Mouse (Mus musculus) kidney, adult 2 months (tissue): Measurements from ENCODE around the gene Gm7929. TPM values are rescaled to one million over a fixed set of nuclear protein-coding genes. Genes with fewer than 3 reads are reported as not detected.
A peak's percentile ranks its signal among the peaks of the same experiment; 100 is the strongest.
"Not testable (repeated sequence)": the region's sequence is repeated elsewhere in the genome, so short reads cannot be mapped to it uniquely, and the experiment has no call there.

Experiments used
- DNase-seq: peaks from one replicate; pipeline ENCODE4 v3.0.0; 2021
- H3K27ac ChIP-seq: fragments of 200-500 bp; 2 replicates; pipeline ENCODE4 v1.5.1; 2012; ENCODE audit warnings: low read depth, low read length, control low read depth, inconsistent platforms; ENCODE audit not compliant: insufficient read depth
- H3K27me3 ChIP-seq: fragments of 200-500 bp; replicated peaks from 2 replicates; pipeline ENCODE4 v1.6.1; 2012; ENCODE audit warnings: mild to moderate bottlenecking, moderate library complexity, low read length, inconsistent platforms; ENCODE audit not compliant: control insufficient read depth, insufficient read depth
- H3K36me3 ChIP-seq: fragments of 200-500 bp; 2 replicates; pipeline ENCODE4 v1.6.1; 2012; ENCODE audit warnings: mild to moderate bottlenecking, moderate library complexity, low read length, inconsistent platforms; ENCODE audit not compliant: control insufficient read depth, insufficient read depth
- H3K4me1 ChIP-seq: fragments of 200-500 bp; 2 replicates; pipeline ENCODE4 v1.6.1; 2011; ENCODE audit warnings: low read length; ENCODE audit not compliant: control insufficient read depth, insufficient read depth
- H3K4me3 ChIP-seq: fragments of 200-500 bp; 2 replicates; pipeline ENCODE4 v1.5.1; 2011; ENCODE audit warnings: mild to moderate bottlenecking, low read depth, low read length, control low read depth; ENCODE audit not compliant: insufficient read depth
- WGBS: fragments of 180-500 bp; shearing (Covaris S2); methylation state at CpG from one replicate; pipeline ENCODE4 v1.1.7; 2018; 5-methylcytosine and 5-hydroxymethylcytosine counted together
- polyA plus RNA-seq: library from polyadenylated mRNA; depleted of rRNA; stranded (reverse); fragments of >200 nt; gene quantifications from 2 replicates; pipeline ENCODE4 v1.2.3, GENCODE M21; 2012; rRNA removed

Gm7929 gene
- polyA plus RNA-seq: not detected in 2 replicates

GRCm38 (mm10) chr14:41750514-41750913 is at the start of gene Gm7929:
Gm7929 (minus strand) TSS chr14:41750614.
- not testable (repeated sequence) for H3K4me3 ChIP-seq, DNase-seq, H3K27me3 ChIP-seq, H3K4me1 ChIP-seq, H3K36me3 ChIP-seq, H3K27ac ChIP-seq
- WGBS: 75% methylated on average over 1 of the region's 1 CpGs

GRCm38 (mm10) chr14:41772341-41772740 is 21.9 kb upstream of the Gm7929 start, which contains the start of gene Gm47189:
Gm47189 (minus strand) TSS chr14:41772441.
- not testable (repeated sequence) for H3K4me3 ChIP-seq, H3K27ac ChIP-seq, H3K36me3 ChIP-seq, H3K4me1 ChIP-seq, H3K27me3 ChIP-seq, DNase-seq

GRCm38 (mm10) chr14:41755931-41756330 is 5.5 kb upstream of the Gm7929 start:
- H3K27me3 ChIP-seq, H3K4me1 ChIP-seq, H3K36me3 ChIP-seq, H3K4me3 ChIP-seq, H3K27ac ChIP-seq: not testable (repeated sequence)
- 84% methylated on average over 3 of the region's 3 CpGs for WGBS
- peak; percentile 1 for DNase-seq

GRCm38 (mm10) chr14:41723437-41723836 is 27.0 kb downstream of the Gm7929 start:
- not testable (repeated sequence) for H3K4me1 ChIP-seq, H3K27ac ChIP-seq, H3K36me3 ChIP-seq, H3K4me3 ChIP-seq, H3K27me3 ChIP-seq, DNase-seq
- 75% methylated on average over 17 of the region's 17 CpGs for WGBS

GRCm38 (mm10) chr14:41717180-41717579 is 33.2 kb downstream of the Gm7929 start:
- H3K27me3 ChIP-seq, DNase-seq, H3K36me3 ChIP-seq, H3K4me3 ChIP-seq, H3K4me1 ChIP-seq, H3K27ac ChIP-seq: not testable (repeated sequence)
- WGBS: 89% methylated on average over 1 of the region's 1 CpGs

GRCm38 (mm10) chr14:41701785-41702184 is 48.6 kb downstream of the Gm7929 start, which contains the start of gene Gm8068:
Gm8068 (minus strand) TSS chr14:41701885.
- H3K27ac ChIP-seq, H3K36me3 ChIP-seq, H3K4me3 ChIP-seq, H3K27me3 ChIP-seq, DNase-seq, H3K4me1 ChIP-seq: not testable (repeated sequence)
- no CpG with 5 or more reads among the region's 3 CpGs for WGBS

Other genes starting within 250 kb of the Gm7929 start
- not detected in 2 replicates for gene Gm7970, start 195.0 kb downstream of the Gm7929 start, polyA plus RNA-seq
- gene 1700049E17Rik2, start 177.4 kb downstream of the Gm7929 start, polyA plus RNA-seq: not detected in 2 replicates
- not detected in 2 replicates for gene Gm3072, start 126.0 kb downstream of the Gm7929 start, polyA plus RNA-seq
- not detected in 2 replicates for gene Gm3676, start 104.1 kb downstream of the Gm7929 start, polyA plus RNA-seq
- not detected in 2 replicates for gene Gm8068, start 48.7 kb downstream of the Gm7929 start, polyA plus RNA-seq
- gene Gm47189, start 21.8 kb upstream of the Gm7929 start, polyA plus RNA-seq: not detected in 2 replicates
- gene Gm7980, start 156.7 kb upstream of the Gm7929 start, polyA plus RNA-seq: not detected in 2 replicates
- not detected in 2 replicates for gene 1700049E17Rik1, start 174.3 kb upstream of the Gm7929 start, polyA plus RNA-seq
- gene 1700024B05Rik, start 193.4 kb upstream of the Gm7929 start, polyA plus RNA-seq: not detected in 2 replicates
- not detected in 2 replicates for gene Gm6401, start 217.3 kb upstream of the Gm7929 start, polyA plus RNA-seq
- not detected in 2 replicates for gene Gm3543, start 232.7 kb upstream of the Gm7929 start, polyA plus RNA-seq